Mouse (Mus musculus): Measurements from ENCODE around the gene Reps1. TPM values are rescaled to one million over a fixed set of nuclear protein-coding genes. Genes with fewer than 3 reads are reported as not detected.

Gene Reps1
- polyA plus RNA-seq, 1 experiment = 1.1 TPM

- H3K27me3 ChIP-seq (ENCODE audit: control insufficient read depth) = no peaks in the 10 kb centered on the region
- no peaks in the 10 kb centered on the region for H3K36me3 ChIP-seq (ENCODE audit: control insufficient read depth)
- TF ChIP-seq GATA1 (IDR thresholded peaks at IDR 0.05; ENCODE audit: low read length) (no peak), TAL1 (IDR thresholded peaks at IDR 0.05; ENCODE audit: low read length) (no peak)
- no peak overlapping the region for H3K4me3 ChIP-seq (replicated peaks)
- peaks cover 23% of the 10 kb centered on the region for H3K4me1 ChIP-seq (ENCODE audit: control insufficient read depth)
- H3K9me3 ChIP-seq (ENCODE audit: control insufficient read depth, low read length) = no peaks in the 10 kb centered on the region
Measured at GRCm38 (mm10) chr10:18059807-18060206, 4.1 kb downstream of the Reps1 start.

- no peaks in the 10 kb centered on the region for H3K27me3 ChIP-seq (ENCODE audit: control insufficient read depth)
- peaks cover 19% of the 10 kb centered on the region for H3K4me1 ChIP-seq (ENCODE audit: control insufficient read depth)
- TF ChIP-seq TAL1 (IDR thresholded peaks at IDR 0.05; ENCODE audit: low read length) (no peak), GATA1 (IDR thresholded peaks at IDR 0.05; ENCODE audit: low read length) (no peak)
Measured at GRCm38 (mm10) chr10:18060778-18061177, 5.1 kb downstream of the Reps1 start.

GRCm38 (mm10) chr10:18061533-18061932 lies 5.9 kb downstream of the Reps1 start:
- Histone ChIP-seq H3K4me3 (replicated peaks) (no peak overlapping the region), H3K4me1 (ENCODE audit: control insufficient read depth) (peaks cover 12% of the 10 kb centered on the region), H3K27me3 (ENCODE audit: control insufficient read depth) (no peaks in the 10 kb centered on the region), H3K9me3 (ENCODE audit: control insufficient read depth, low read length) (no peaks in the 10 kb centered on the region), H3K36me3 (ENCODE audit: control insufficient read depth) (no peaks in the 10 kb centered on the region)
- TF ChIP-seq GATA1 (IDR thresholded peaks at IDR 0.05; ENCODE audit: low read length) (no peak), TAL1 (IDR thresholded peaks at IDR 0.05; ENCODE audit: low read length) (no peak)

More at GRCm38 (mm10) chr10:18060778-18061177, 5.1 kb downstream of the Reps1 start:
- H3K9me3 ChIP-seq (ENCODE audit: control insufficient read depth, low read length) = no peaks in the 10 kb centered on the region
- H3K4me3 ChIP-seq (replicated peaks) = no peak overlapping the region
- H3K36me3 ChIP-seq (ENCODE audit: control insufficient read depth) = no peaks in the 10 kb centered on the region

GRCm38 (mm10) chr10:18064606-18065228 lies 9.1 kb downstream of the Reps1 start:
- H3K4me1 ChIP-seq (ENCODE audit: control insufficient read depth) = no peaks in the 10 kb centered on the region; the same call in 1 of the 2 replicates
- H3K36me3 ChIP-seq (ENCODE audit: control insufficient read depth) = no peaks in the 10 kb centered on the region
- no peak overlapping the region for H3K4me3 ChIP-seq (replicated peaks)
- TF ChIP-seq GATA1 (IDR thresholded peaks at IDR 0.05; ENCODE audit: low read length) (no peak), TAL1 (IDR thresholded peaks at IDR 0.05; ENCODE audit: low read length) (no peak)
- H3K27me3 ChIP-seq (ENCODE audit: control insufficient read depth) = no peaks in the 10 kb centered on the region
- no peaks in the 10 kb centered on the region for H3K9me3 ChIP-seq (ENCODE audit: control insufficient read depth, low read length)

- H3K27me3 ChIP-seq (ENCODE audit: control insufficient read depth) = no peaks in the 10 kb centered on the region
- H3K36me3 ChIP-seq (ENCODE audit: control insufficient read depth) = no peaks in the 10 kb centered on the region
- no peaks in the 10 kb centered on the region for H3K9me3 ChIP-seq (ENCODE audit: control insufficient read depth, low read length)
- no peak overlapping the region for H3K4me3 ChIP-seq (replicated peaks)
- peaks cover 1% of the 10 kb centered on the region; the same call in 1 of the 2 replicates for H3K4me1 ChIP-seq (ENCODE audit: control insufficient read depth)
- TF ChIP-seq TAL1 (IDR thresholded peaks at IDR 0.05; ENCODE audit: low read length) = no peak
- no peak for TF ChIP-seq GATA1 (IDR thresholded peaks at IDR 0.05; ENCODE audit: low read length)
Measured at GRCm38 (mm10) chr10:18066031-18066439, 10.4 kb downstream of the Reps1 start.

GRCm38 (mm10) chr10:18067761-18068446 lies 12.2 kb downstream of the Reps1 start:
- no peaks in the 10 kb centered on the region for H3K9me3 ChIP-seq (ENCODE audit: control insufficient read depth, low read length)
- TF ChIP-seq TAL1 (IDR thresholded peaks at IDR 0.05; ENCODE audit: low read length) (no peak), GATA1 (IDR thresholded peaks at IDR 0.05; ENCODE audit: low read length) (no peak)
- H3K4me1 ChIP-seq (ENCODE audit: control insufficient read depth) = peaks cover 1% of the 10 kb centered on the region; the same call in 1 of the 2 replicates
- no peaks in the 10 kb centered on the region for H3K27me3 ChIP-seq (ENCODE audit: control insufficient read depth)
- H3K4me3 ChIP-seq (replicated peaks) = no peak overlapping the region
- H3K36me3 ChIP-seq (ENCODE audit: control insufficient read depth) = no peaks in the 10 kb centered on the region

GRCm38 (mm10) chr10:18068880-18069279 lies 13.2 kb downstream of the Reps1 start:
- peaks cover 1% of the 10 kb centered on the region; the same call in 1 of the 2 replicates for H3K4me1 ChIP-seq (ENCODE audit: control insufficient read depth)
- TF ChIP-seq TAL1 (IDR thresholded peaks at IDR 0.05; ENCODE audit: low read length) = no peak
- TF ChIP-seq GATA1 (IDR thresholded peaks at IDR 0.05; ENCODE audit: low read length) = no peak
- no peaks in the 10 kb centered on the region for H3K27me3 ChIP-seq (ENCODE audit: control insufficient read depth)
- H3K36me3 ChIP-seq (ENCODE audit: control insufficient read depth) = no peaks in the 10 kb centered on the region
- no peaks in the 10 kb centered on the region for H3K9me3 ChIP-seq (ENCODE audit: control insufficient read depth, low read length)
- no peak overlapping the region for H3K4me3 ChIP-seq (replicated peaks)

GRCm38 (mm10) chr10:18069576-18069975 lies 13.9 kb downstream of the Reps1 start:
- Histone ChIP-seq H3K9me3 (ENCODE audit: control insufficient read depth, low read length) (no peaks in the 10 kb centered on the region), H3K4me1 (ENCODE audit: control insufficient read depth) (peaks cover 1% of the 10 kb centered on the region; the same call in 1 of the 2 replicates), H3K36me3 (ENCODE audit: control insufficient read depth) (no peaks in the 10 kb centered on the region), H3K4me3 (replicated peaks) (no peak overlapping the region), H3K27me3 (ENCODE audit: control insufficient read depth) (no peaks in the 10 kb centered on the region)
- TF ChIP-seq GATA1 (IDR thresholded peaks at IDR 0.05; ENCODE audit: low read length) (no peak), TAL1 (IDR thresholded peaks at IDR 0.05; ENCODE audit: low read length) (no peak)

GRCm38 (mm10) chr10:18070144-18070543 lies 14.5 kb downstream of the Reps1 start:
- H3K9me3 ChIP-seq (ENCODE audit: control insufficient read depth, low read length) = no peaks in the 10 kb centered on the region
- no peaks in the 10 kb centered on the region for H3K36me3 ChIP-seq (ENCODE audit: control insufficient read depth)
- peaks cover 1% of the 10 kb centered on the region; the same call in 1 of the 2 replicates for H3K4me1 ChIP-seq (ENCODE audit: control insufficient read depth)
- no peak overlapping the region for H3K4me3 ChIP-seq (replicated peaks)
- H3K27me3 ChIP-seq (ENCODE audit: control insufficient read depth) = no peaks in the 10 kb centered on the region
- TF ChIP-seq GATA1 (IDR thresholded peaks at IDR 0.05; ENCODE audit: low read length) (no peak), TAL1 (IDR thresholded peaks at IDR 0.05; ENCODE audit: low read length) (no peak)
